Mouse (Mus musculus) forebrain, embryonic 11.5 days (tissue): ENCODE data around the gene Armc3. TPM values are rescaled to one million over a fixed set of nuclear protein-coding genes. Genes with fewer than 3 reads are reported as not detected.

Experiments
- ATAC-seq: fragments of 200-750 bp; cut with Nextera tagmentation; replicated peaks from 2 replicates; pipeline ENCODE4 v1.8.0; 2017; ENCODE audit warnings: moderate TSS enrichment; ENCODE audit not compliant: low FRiP score
- DNase-seq: peaks from one replicate; pipeline ENCODE4 v3.0.0-alpha.2; 2017; ENCODE audit warnings: low spot score
- H3K27ac ChIP-seq: fragments of 300-500 bp; sonication (generic); 2 replicates; pipeline ENCODE4 v1.5.1; 2014; ENCODE audit warnings: low read depth, low read length
- H3K27me3 ChIP-seq: fragments of 300-500 bp; sonication (generic); 2 replicates; pipeline ENCODE4 v1.6.1; 2014; ENCODE audit warnings: mild to moderate bottlenecking, low read length, mixed read lengths; ENCODE audit not compliant: control insufficient read depth, insufficient read depth
- H3K36me3 ChIP-seq: fragments of 300-500 bp; sonication (generic); 2 replicates; pipeline ENCODE4 v1.6.1; 2014; ENCODE audit warnings: mild to moderate bottlenecking, low read length, moderate library complexity, mixed read lengths; ENCODE audit not compliant: control insufficient read depth, insufficient read depth
- H3K4me1 ChIP-seq: fragments of 300-500 bp; sonication (generic); replicated peaks from 2 replicates; pipeline ENCODE4 v1.6.1; 2014; ENCODE audit warnings: low read length, mixed read lengths; ENCODE audit not compliant: control insufficient read depth, insufficient read depth
- H3K4me2 ChIP-seq: fragments of 300-500 bp; sonication (generic); 2 replicates; pipeline ENCODE4 v1.6.1; 2014; ENCODE audit warnings: low read depth, mild to moderate bottlenecking, low read length, moderate library complexity, mixed read lengths; ENCODE audit not compliant: severe bottlenecking
- H3K4me3 ChIP-seq: fragments of 300-500 bp; sonication (generic); 2 replicates; pipeline ENCODE4 v1.5.1; 2014; ENCODE audit warnings: low read depth, low read length
- H3K9ac ChIP-seq: fragments of 300-500 bp; sonication (generic); 2 replicates; pipeline ENCODE4 v1.6.1; 2014; ENCODE audit warnings: low read length
- H3K9me3 ChIP-seq: fragments of 300-500 bp; sonication (generic); 2 replicates; pipeline ENCODE4 v1.6.1; 2016; ENCODE audit warnings: low read length, mixed read lengths; ENCODE audit not compliant: control insufficient read depth
- WGBS: fragments of 180-500 bp; shearing (Covaris S2); extraction: QIAGEN DNeasy Blood & Tissue Kit; methylation state at CpG from one replicate; pipeline ENCODE4 v1.1.7; 2014; 5-methylcytosine and 5-hydroxymethylcytosine counted together
- polyA plus RNA-seq: library from polyadenylated mRNA; unstranded; fragments of >200 nt; fragmentation: Nextera tagmentation; extraction: Ambion mirVana; gene quantifications from 2 replicates; pipeline ENCODE4 v1.2.1, GENCODE M21; 2014

Armc3 gene
- polyA plus RNA-seq, 1 experiment from 2014 or later, result 0.49 TPM

GRCm38 (mm10) chr2:19350167-19350566 is 151.1 kb downstream of the Armc3 start:
- H3K9me3 ChIP-seq, result no peaks in the 10 kb centered on the region
- WGBS, result 90% methylated on average over 5 of the region's 5 CpGs
- no peak overlapping the region for H3K4me2 ChIP-seq
- no peak overlapping the region for H3K4me3 ChIP-seq
- no peaks in the 10 kb centered on the region for H3K36me3 ChIP-seq
- no peak overlapping the region for H3K9ac ChIP-seq
- ATAC-seq, result no peak
- H3K4me1 ChIP-seq, result no peaks in the 10 kb centered on the region
- no peak overlapping the region for H3K27ac ChIP-seq
- no peaks in the 10 kb centered on the region for H3K27me3 ChIP-seq
- DNase-seq, result no peak

- no peaks in the 10 kb centered on the region for H3K4me1 ChIP-seq
- 97% methylated on average over 1 of the region's 1 CpGs for WGBS
- no peak overlapping the region for H3K4me3 ChIP-seq
- H3K4me2 ChIP-seq, result no peak overlapping the region
- H3K9ac ChIP-seq, result no peak overlapping the region
- H3K36me3 ChIP-seq, result no peaks in the 10 kb centered on the region
- no peaks in the 10 kb centered on the region for H3K9me3 ChIP-seq
- DNase-seq (no peak), ATAC-seq (no peak)
- H3K27ac ChIP-seq, result no peak overlapping the region
- no peaks in the 10 kb centered on the region for H3K27me3 ChIP-seq
Measured at GRCm38 (mm10) chr2:19351615-19352253, 152.6 kb downstream of the Armc3 start.

- H3K4me3 ChIP-seq, result no peak overlapping the region
- H3K27ac ChIP-seq, result no peak overlapping the region
- ATAC-seq, result no peak
- H3K4me1 ChIP-seq, result no peaks in the 10 kb centered on the region
- H3K4me2 ChIP-seq, result no peak overlapping the region
- no peaks in the 10 kb centered on the region for H3K27me3 ChIP-seq
- no peak overlapping the region for H3K9ac ChIP-seq
- WGBS, result 90% methylated on average over 2 of the region's 2 CpGs
- no peak for DNase-seq
- no peaks in the 10 kb centered on the region for H3K36me3 ChIP-seq
- no peaks in the 10 kb centered on the region for H3K9me3 ChIP-seq
Measured at GRCm38 (mm10) chr2:19353158-19353557, 154.1 kb downstream of the Armc3 start.

Other genes starting within 250 kb of the Armc3 start
- 9.2 and 9.3 TPM in 2 replicates for gene Pip4k2a, start 201.2 kb upstream of the Armc3 start, polyA plus RNA-seq
- 0.25 and 0.43 TPM in 2 replicates for gene 4930426L09Rik, start 201.0 kb upstream of the Armc3 start, polyA plus RNA-seq
- gene Msrb2, start 172.1 kb downstream of the Armc3 start, polyA plus RNA-seq, result 10.3 and 12.1 TPM in 2 replicates
- 0.17 TPM in 1 of 2 replicates, not detected in the other for gene Ptf1a, start 246.4 kb downstream of the Armc3 start, polyA plus RNA-seq